Mouse (Mus musculus): ENCODE measurements around the gene Cd93. TPM values are rescaled to one million over a fixed set of nuclear protein-coding genes. Genes with fewer than 3 reads are reported as not detected.

The Cd93 gene
- polyA plus RNA-seq, 3 experiments from 2014 or later, result 0.08 to 0.13 TPM; not detected in 1

GRCm38 (mm10) chr2:148441421-148441820 lies 1.9 kb downstream of the Cd93 start:
- ATAC-seq, result no peak

GRCm38 (mm10) chr2:148439691-148440276 lies 3.6 kb downstream of the Cd93 start:
- no peak for ATAC-seq

- ATAC-seq, result no peak
Observed at GRCm38 (mm10) chr2:148436285-148436684, 7.1 kb downstream of the Cd93 start.

GRCm38 (mm10) chr2:148432346-148432745 lies 11.0 kb downstream of the Cd93 start:
- no peak for ATAC-seq

GRCm38 (mm10) chr2:148430941-148431340 lies 12.4 kb downstream of the Cd93 start:
- ATAC-seq, result no peak

- no peak for ATAC-seq
Observed at GRCm38 (mm10) chr2:148429001-148429505, 14.3 kb downstream of the Cd93 start.

- no peak for ATAC-seq
Observed at GRCm38 (mm10) chr2:148428523-148428922, 14.8 kb downstream of the Cd93 start.

- no peak for ATAC-seq
Observed at GRCm38 (mm10) chr2:148427553-148427952, 15.8 kb downstream of the Cd93 start.

- ATAC-seq, result no peak
Observed at GRCm38 (mm10) chr2:148425709-148426382, 17.5 kb downstream of the Cd93 start.

GRCm38 (mm10) chr2:148421706-148422105 lies 21.7 kb downstream of the Cd93 start:
- no peak for ATAC-seq

- no peak for ATAC-seq
Observed at GRCm38 (mm10) chr2:148421112-148421511, 22.3 kb downstream of the Cd93 start.

- no peak for ATAC-seq
Observed at GRCm38 (mm10) chr2:148419776-148420175, 23.6 kb downstream of the Cd93 start.

- no peak for ATAC-seq
Observed at GRCm38 (mm10) chr2:148419151-148419550, 24.2 kb downstream of the Cd93 start.

GRCm38 (mm10) chr2:148409821-148410220 lies 33.5 kb downstream of the Cd93 start:
- no peak for ATAC-seq

GRCm38 (mm10) chr2:148409141-148409540 lies 34.2 kb downstream of the Cd93 start:
- ATAC-seq, result no peak

- ATAC-seq, result no peak
Observed at GRCm38 (mm10) chr2:148408761-148409120, 34.6 kb downstream of the Cd93 start.

- ATAC-seq, result no peak
Observed at GRCm38 (mm10) chr2:148407870-148408760, 35.2 kb downstream of the Cd93 start, which contains the start of gene Thbd. Thbd (minus strand) TSS chr2:148408188.

GRCm38 (mm10) chr2:148406971-148407869 lies 36.1 kb downstream of the Cd93 start:
- no peak for ATAC-seq

- ATAC-seq, result no peak
Observed at GRCm38 (mm10) chr2:148406160-148406970, 37.0 kb downstream of the Cd93 start.

- no peak for ATAC-seq
Observed at GRCm38 (mm10) chr2:148404906-148405305, 38.5 kb downstream of the Cd93 start.

GRCm38 (mm10) chr2:148402227-148402626 lies 41.1 kb downstream of the Cd93 start:
- ATAC-seq, result no peak
